Mouse (Mus musculus) heart, embryonic 11.5 days (tissue): ENCODE data around the gene Pam. TPM values are rescaled to one million over a fixed set of nuclear protein-coding genes. Genes with fewer than 3 reads are reported as not detected.
"Not testable (repeated sequence)": the region's sequence is repeated elsewhere in the genome, so short reads cannot be mapped to it uniquely, and the experiment has no call there.

ENCODE experiments used
- ATAC-seq: fragments of 200-750 bp; cut with Nextera tagmentation; replicated peaks from 2 replicates; pipeline ENCODE4 v1.8.0; 2017; ENCODE audit warnings: moderate library complexity; ENCODE audit not compliant: insufficient number of reproducible peaks, low FRiP score, low TSS enrichment
- H3K27ac ChIP-seq: fragments of 300-500 bp; sonication (generic); 2 replicates; pipeline ENCODE4 v1.5.1; 2014; ENCODE audit warnings: mild to moderate bottlenecking, low read depth, low read length
- H3K27me3 ChIP-seq: fragments of 300-500 bp; sonication (generic); 2 replicates; pipeline ENCODE4 v1.6.1; 2014; ENCODE audit warnings: mild to moderate bottlenecking, low read length, mixed read lengths; ENCODE audit not compliant: control insufficient read depth, insufficient read depth
- H3K36me3 ChIP-seq: fragments of 300-500 bp; sonication (generic); 2 replicates; pipeline ENCODE4 v1.6.1; 2014; ENCODE audit warnings: mild to moderate bottlenecking, low read length, moderate library complexity, mixed read lengths; ENCODE audit not compliant: control insufficient read depth, insufficient read depth
- H3K4me1 ChIP-seq: fragments of 300-500 bp; sonication (generic); 2 replicates; pipeline ENCODE4 v1.6.1; 2014; ENCODE audit warnings: low read length; ENCODE audit not compliant: control insufficient read depth, insufficient read depth
- H3K4me2 ChIP-seq: fragments of 300-500 bp; sonication (generic); 2 replicates; pipeline ENCODE4 v1.6.1; 2014; ENCODE audit warnings: mild to moderate bottlenecking, moderate library complexity
- H3K4me3 ChIP-seq: fragments of 300-500 bp; sonication (generic); 2 replicates; pipeline ENCODE4 v1.5.1; 2014; ENCODE audit warnings: low read depth, low read length
- H3K9ac ChIP-seq: fragments of 300-500 bp; sonication (generic); 2 replicates; pipeline ENCODE4 v1.6.1; 2014; ENCODE audit warnings: mild to moderate bottlenecking, low read depth, low read length, moderate library complexity
- H3K9me3 ChIP-seq: fragments of 300-500 bp; sonication (generic); replicated peaks from 2 replicates; pipeline ENCODE4 v1.6.1; 2016; ENCODE audit warnings: low read length; ENCODE audit not compliant: control insufficient read depth
- WGBS: fragments of 180-500 bp; shearing (Covaris S2); extraction: QIAGEN DNeasy Blood & Tissue Kit; methylation state at CpG from one replicate; pipeline ENCODE4 v1.1.7; 2014; ENCODE audit not compliant: insufficient replicate concordance; 5-methylcytosine and 5-hydroxymethylcytosine counted together
- polyA plus RNA-seq: library from polyadenylated mRNA; unstranded; fragments of >200 nt; fragmentation: Nextera tagmentation; extraction: Ambion mirVana; gene quantifications from 2 replicates; pipeline ENCODE4 v1.2.1, GENCODE M21; 2014

Gene Pam
- polyA plus RNA-seq, 1 experiment from 2014 or later: 317 TPM

DNA sequence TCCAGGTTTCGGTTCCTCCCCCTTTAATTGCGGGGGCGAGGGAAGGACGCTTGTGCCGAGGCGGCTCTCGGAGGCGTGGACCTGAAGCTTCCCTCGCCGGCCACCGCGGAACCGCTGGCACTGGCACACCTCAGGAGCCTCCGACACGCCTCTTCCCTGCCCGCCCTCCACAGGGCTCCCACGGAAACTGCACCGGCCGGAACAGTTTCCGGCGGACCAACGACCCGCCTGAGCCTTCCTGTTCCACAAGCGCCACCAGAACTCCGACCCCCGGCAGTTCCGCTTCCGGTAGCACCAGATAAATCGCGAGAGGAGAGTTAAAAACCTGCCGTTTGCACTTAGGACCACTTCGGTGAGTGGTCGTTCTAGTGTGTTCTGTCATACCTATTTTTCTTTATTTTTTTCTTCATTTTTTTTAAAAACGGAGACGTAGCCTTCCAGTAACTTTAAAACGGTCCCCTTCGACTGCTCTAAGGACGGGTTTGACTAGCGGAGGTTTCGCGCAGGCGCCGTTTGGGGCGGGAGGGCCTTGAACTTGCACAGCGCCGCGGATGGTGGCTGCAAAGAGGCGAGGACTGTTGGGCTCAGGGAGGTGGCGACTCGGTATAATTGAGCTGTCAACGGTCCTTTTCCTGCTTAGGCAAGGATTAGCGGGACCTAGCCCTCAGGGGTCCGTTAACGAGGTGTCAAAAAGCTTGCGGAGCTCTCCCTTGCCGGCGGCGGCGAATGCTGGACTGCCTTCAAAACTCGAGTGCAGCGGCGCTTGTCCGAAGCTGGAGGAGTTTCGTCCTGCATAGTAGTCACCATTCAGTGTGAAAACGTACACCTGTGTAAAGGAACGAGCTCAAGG, 325.3 kb downstream of the Pam start, which contains the start of the genes Gin1 and Ppip5k2:
Gene Gin1 (plus strand): TSS at position 269 of the 850 bp plus-strand sequence.
Gene Ppip5k2 (minus strand): TSS at position 508 of the 850 bp plus-strand sequence.
- H3K9ac ChIP-seq: peak within 1 kb of the TSS; percentile 89
- peak within 1 kb of the TSS; percentile 82 for H3K27ac ChIP-seq
- under 1% methylated on average over 66 of the region's 66 CpGs for WGBS
- H3K4me3 ChIP-seq: peak within 1 kb of the TSS; percentile 99
- peak; percentile 99 for ATAC-seq
- H3K4me1 ChIP-seq: peaks cover 6% of the 10 kb centered on the region
- H3K27me3 ChIP-seq: no peaks in the 10 kb centered on the region
- H3K4me2 ChIP-seq: peak within 1 kb of the TSS; percentile 70
- no peaks in the 10 kb centered on the region for H3K36me3 ChIP-seq
- H3K9me3 ChIP-seq: no peaks in the 10 kb centered on the region

DNA sequence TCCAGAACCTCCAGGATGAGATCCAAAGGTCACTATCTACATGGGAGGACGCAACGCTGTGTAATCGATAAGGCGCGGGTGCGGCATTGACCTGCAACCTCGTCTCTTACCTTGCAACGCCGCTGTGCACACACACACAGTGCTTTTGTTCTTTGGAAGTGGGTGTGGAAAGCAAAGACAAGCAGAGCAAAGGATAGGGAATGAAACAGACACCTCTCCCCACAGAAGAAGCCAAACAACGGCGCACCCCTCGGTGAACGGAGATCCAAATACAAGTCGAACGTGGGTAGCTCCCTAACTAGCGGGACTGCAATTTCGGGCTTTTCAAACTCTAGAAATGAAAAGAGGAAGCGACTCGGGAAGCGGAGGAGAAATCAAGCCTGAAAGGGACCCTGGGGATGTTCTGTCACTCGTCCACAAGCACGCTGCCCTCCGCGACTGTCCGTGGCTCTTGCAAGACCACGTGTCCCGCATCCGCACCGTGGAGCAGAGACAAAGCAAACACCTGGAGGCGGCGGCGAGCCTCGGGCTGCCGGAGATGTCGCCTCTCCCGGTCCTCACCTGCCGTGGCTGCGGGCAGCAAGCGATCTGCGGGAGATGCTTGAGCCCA, 326.0 kb downstream of the Pam start:
- Histone ChIP-seq H3K4me3 (peak overlapping the region; percentile 99), H3K9ac (peak overlapping the region; percentile 89), H3K36me3 (no peaks in the 10 kb centered on the region), H3K4me2 (peak overlapping the region; percentile 70), H3K4me1 (peaks cover 6% of the 10 kb centered on the region), H3K9me3 (no peaks in the 10 kb centered on the region), H3K27ac (peak overlapping the region; percentile 82), H3K27me3 (no peaks in the 10 kb centered on the region)
- WGBS: under 1% methylated on average over 40 of the region's 40 CpGs
- ATAC-seq: peak; percentile 50; the same call in 1 of the 2 replicates

DNA sequence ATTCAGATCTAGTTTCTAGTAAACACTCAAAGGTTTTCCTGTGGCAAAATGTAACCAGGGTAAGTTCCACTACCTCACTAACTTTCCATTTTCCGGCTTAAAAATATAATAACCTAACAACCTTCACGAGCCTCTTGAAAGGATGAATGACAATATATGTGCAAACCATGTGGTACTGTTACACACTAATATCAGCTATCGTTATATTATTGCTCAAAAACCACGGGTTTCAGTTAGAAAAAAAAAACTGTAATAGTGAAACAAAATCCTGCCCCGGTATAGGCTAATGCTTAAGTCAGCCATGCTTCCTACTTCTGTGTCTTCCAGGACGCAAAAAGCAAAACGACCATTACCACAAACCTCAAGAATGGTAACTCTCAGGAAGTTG, 326.5 kb downstream of the Pam start:
- Histone ChIP-seq H3K4me3 (peak overlapping the region; percentile 99), H3K27me3 (no peaks in the 10 kb centered on the region), H3K36me3 (no peaks in the 10 kb centered on the region), H3K4me2 (peak overlapping the region; percentile 70), H3K9me3 (no peaks in the 10 kb centered on the region), H3K9ac (peak overlapping the region; percentile 89), H3K4me1 (peaks cover 6% of the 10 kb centered on the region), H3K27ac (peak overlapping the region; percentile 82; the same call in 1 of the 2 replicates)
- no peak for ATAC-seq
- 12% methylated on average over 7 of the region's 7 CpGs for WGBS

DNA sequence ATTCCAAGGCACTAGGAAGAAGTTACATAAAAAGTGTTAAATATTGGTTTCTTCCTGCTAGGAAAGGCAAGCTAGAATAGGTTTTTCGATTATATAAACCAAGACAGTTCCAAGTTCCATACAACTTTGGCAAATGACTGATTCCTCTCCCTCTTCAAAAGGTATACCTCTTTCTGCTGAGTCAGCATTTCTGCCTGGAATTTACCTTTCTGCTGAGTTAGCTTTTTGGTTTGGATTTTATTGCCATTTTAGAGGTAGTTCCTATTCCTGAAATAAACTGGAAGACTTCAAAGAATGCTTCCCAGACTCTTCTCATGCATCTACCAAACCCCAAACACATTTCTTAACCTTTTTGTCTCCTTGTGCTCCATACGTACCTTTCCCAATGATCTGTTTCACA, 327.4 kb downstream of the Pam start:
- H3K9me3 ChIP-seq: no peaks in the 10 kb centered on the region
- H3K4me2 ChIP-seq: peak overlapping the region; percentile 39
- ATAC-seq: no peak
- H3K9ac ChIP-seq: no peak overlapping the region
- no peak overlapping the region for H3K4me3 ChIP-seq
- no peaks in the 10 kb centered on the region for H3K36me3 ChIP-seq
- no peaks in the 10 kb centered on the region for H3K27me3 ChIP-seq
- peaks cover 6% of the 10 kb centered on the region for H3K4me1 ChIP-seq
- no peak overlapping the region for H3K27ac ChIP-seq
- WGBS: 85% methylated on average over 2 of the region's 2 CpGs

DNA sequence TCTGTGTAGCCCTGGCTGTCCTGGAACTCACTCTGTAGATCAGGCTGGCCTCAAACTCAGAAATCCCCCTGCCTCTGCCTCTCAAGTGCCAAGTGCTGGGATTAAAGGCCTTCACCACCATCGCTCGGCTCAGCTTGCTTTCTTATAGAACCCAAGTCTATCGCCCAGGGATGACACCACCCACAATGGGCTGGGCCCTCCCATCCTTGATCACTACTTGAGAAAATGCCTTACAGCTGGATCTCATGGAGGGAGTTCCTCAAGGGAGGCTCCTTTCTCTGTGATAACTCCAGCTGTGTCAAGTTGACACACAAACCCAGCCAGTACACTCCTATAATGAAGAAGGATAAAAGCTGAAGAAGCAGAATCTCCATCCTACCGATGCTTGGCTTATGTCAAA, 329.7 kb downstream of the Pam start:
- H3K27me3 ChIP-seq, H3K4me3 ChIP-seq, H3K4me2 ChIP-seq, H3K9me3 ChIP-seq, ATAC-seq, H3K4me1 ChIP-seq, H3K9ac ChIP-seq, H3K27ac ChIP-seq, H3K36me3 ChIP-seq: not testable (repeated sequence)
- WGBS: 76% methylated on average over 4 of the region's 4 CpGs

DNA sequence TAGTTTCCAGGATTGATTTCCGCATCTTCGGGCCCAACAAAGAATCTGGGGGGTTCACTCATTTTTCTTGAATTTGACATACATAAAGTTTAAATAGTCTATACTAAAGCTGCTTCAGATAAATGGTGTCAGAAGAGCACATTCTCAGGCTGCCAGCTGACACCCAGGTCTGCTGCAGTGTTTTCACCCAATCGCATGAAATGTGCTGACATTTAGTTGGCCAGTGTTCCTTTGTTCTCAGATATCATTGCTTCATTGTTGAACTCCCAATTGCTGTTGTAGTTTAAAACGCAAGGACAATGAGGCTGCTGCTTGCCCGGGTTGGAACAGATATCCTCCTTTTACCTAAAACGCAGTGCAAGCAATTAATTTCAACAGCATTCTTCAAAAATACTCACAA, 334.0 kb downstream of the Pam start:
- 0 out of 2 replicates have a peak overlapping the region, but pooled peaks have one; percentile 3 for H3K4me2 ChIP-seq
- H3K27ac ChIP-seq: peak overlapping the region; percentile 13; the same call in 1 of the 2 replicates
- H3K9ac ChIP-seq: no peak overlapping the region
- no peaks in the 10 kb centered on the region for H3K27me3 ChIP-seq
- no peak for ATAC-seq
- no peak overlapping the region for H3K4me3 ChIP-seq
- peaks cover 3% of the 10 kb centered on the region; the same call in 1 of the 2 replicates for H3K4me1 ChIP-seq
- 0 out of 2 replicates have a peak, but pooled peaks cover 1% of the 10 kb centered on the region for H3K36me3 ChIP-seq
- no peaks in the 10 kb centered on the region for H3K9me3 ChIP-seq
- 69% methylated on average over 6 of the region's 6 CpGs for WGBS

DNA sequence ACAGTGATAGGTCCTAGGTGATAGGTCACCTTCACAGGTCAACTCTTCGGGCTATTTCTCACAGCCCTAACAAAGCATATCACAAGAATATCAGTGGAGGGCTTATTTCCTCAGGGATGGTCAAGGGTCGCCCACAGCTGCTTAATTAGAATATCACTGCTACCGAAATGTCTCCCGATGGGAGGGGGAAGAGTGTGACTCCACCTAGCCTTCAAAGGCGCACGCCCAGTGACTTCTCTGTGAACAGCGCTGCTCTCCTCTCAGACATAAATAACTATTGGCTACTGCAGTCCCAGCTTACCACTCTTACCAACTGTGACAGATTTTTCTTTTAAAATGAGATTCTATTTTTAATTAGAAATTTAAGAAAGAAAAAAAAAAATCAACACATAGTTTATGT, 334.8 kb downstream of the Pam start:
- H3K4me1 ChIP-seq: peaks cover 3% of the 10 kb centered on the region; the same call in 1 of the 2 replicates
- no peak overlapping the region for H3K9ac ChIP-seq
- H3K4me2 ChIP-seq: peak overlapping the region; percentile 29; the same call in 1 of the 2 replicates
- peak; percentile 31; the same call in 1 of the 2 replicates for ATAC-seq
- 0 out of 2 replicates have a peak overlapping the region, but pooled peaks have one; percentile 59 for H3K27ac ChIP-seq
- WGBS: 32% methylated on average over 7 of the region's 7 CpGs
- 0 out of 2 replicates have a peak, but pooled peaks cover 2% of the 10 kb centered on the region for H3K36me3 ChIP-seq
- no peaks in the 10 kb centered on the region for H3K27me3 ChIP-seq
- no peaks in the 10 kb centered on the region for H3K9me3 ChIP-seq
- no peak overlapping the region for H3K4me3 ChIP-seq

DNA sequence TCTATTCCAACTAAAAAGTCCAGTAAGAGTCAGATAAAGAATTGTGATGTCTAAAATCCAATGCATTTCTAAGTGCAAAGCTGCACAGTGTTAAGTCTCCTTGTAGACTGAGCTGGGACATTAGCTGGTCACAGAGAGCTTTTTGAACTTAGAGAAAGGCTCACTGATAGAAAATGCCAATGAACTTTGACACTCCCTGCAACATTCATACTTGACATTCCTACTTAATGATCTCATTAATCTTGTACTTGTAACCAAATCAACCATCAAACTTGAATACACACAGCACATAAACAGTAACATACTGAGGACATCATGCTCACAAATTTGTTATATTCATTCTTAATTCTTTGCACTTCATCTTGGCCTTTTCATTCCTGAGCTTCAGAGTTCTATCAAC, 335.6 kb downstream of the Pam start:
- H3K27ac ChIP-seq: no peak overlapping the region
- no peak overlapping the region for H3K9ac ChIP-seq
- no peaks in the 10 kb centered on the region for H3K9me3 ChIP-seq
- H3K4me1 ChIP-seq: peaks cover 3% of the 10 kb centered on the region; the same call in 1 of the 2 replicates
- no peak overlapping the region for H3K4me2 ChIP-seq
- 0 out of 2 replicates have a peak, but pooled peaks cover 2% of the 10 kb centered on the region for H3K36me3 ChIP-seq
- H3K4me3 ChIP-seq: no peak overlapping the region
- no peaks in the 10 kb centered on the region for H3K27me3 ChIP-seq
- no peak for ATAC-seq
